Mouse (Mus musculus): ENCODE data around the gene Gprc5c.
A peak's percentile ranks its signal among the peaks of the same experiment; 100 is the strongest.
"Not testable (repeated sequence)": the region's sequence is repeated elsewhere in the genome, so short reads cannot be mapped to it uniquely, and the experiment has no call there.

Gprc5c gene

GRCm38 (mm10) chr11:114907567-114907966 is 56.6 kb downstream of the Gprc5c start:
- no peak for DNase-seq (ENCODE audit: low read depth, low spot score)

DNA sequence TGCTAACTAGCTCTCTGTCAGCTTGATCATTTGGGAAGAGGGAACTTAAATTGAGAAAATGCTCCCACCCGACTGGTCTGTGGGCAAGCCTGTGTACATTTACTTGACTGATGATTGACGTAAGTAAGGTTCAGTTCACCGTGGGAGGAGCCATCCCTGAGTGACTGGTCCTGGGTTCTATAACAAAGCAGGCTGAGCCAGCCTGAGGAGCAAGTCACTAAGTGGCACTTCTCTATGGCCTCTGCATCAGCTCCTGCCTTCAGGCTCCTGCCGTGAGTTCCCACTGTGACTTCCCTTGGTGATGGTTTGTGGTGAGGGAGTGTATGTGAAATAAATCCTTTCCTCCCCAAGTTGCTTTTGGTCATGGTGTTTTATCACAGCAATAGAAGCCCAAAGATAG is 57.1 kb downstream of the Gprc5c start:
- no peak for DNase-seq (ENCODE audit: low read depth, low spot score)

- not testable (repeated sequence) for DNase-seq (ENCODE audit: low read depth, low spot score)
These were observed 58.6 kb downstream of the Gprc5c start for GRCm38 (mm10) chr11:114909538-114909937.

- DNase-seq (ENCODE audit: low read depth, low spot score), result peak; percentile 45
These were observed 61.9 kb downstream of the Gprc5c start for GRCm38 (mm10) chr11:114912847-114913246.

GRCm38 (mm10) chr11:114914978-114915377 is 64.0 kb downstream of the Gprc5c start:
- no peak for DNase-seq (ENCODE audit: low read depth, low spot score)

- DNase-seq (ENCODE audit: low read depth, low spot score), result no peak
These were observed 66.2 kb downstream of the Gprc5c start for GRCm38 (mm10) chr11:114917120-114917519.

Data from telencephalon, adult 2 months (tissue).